Mouse (Mus musculus): ENCODE measurements around the gene Ech1.

- TF ChIP-seq EP300 (optimal IDR thresholded peaks at IDR 0.05) (no peak), CTCF (IDR thresholded peaks at IDR 0.05; ENCODE audit: low read depth) (no peak)
Measured at GRCm38 (mm10) chr7:28849700-28850236, 24.8 kb downstream of the Ech1 start.
